Mouse (Mus musculus): ENCODE results near the gene Map6d1.

DNA sequence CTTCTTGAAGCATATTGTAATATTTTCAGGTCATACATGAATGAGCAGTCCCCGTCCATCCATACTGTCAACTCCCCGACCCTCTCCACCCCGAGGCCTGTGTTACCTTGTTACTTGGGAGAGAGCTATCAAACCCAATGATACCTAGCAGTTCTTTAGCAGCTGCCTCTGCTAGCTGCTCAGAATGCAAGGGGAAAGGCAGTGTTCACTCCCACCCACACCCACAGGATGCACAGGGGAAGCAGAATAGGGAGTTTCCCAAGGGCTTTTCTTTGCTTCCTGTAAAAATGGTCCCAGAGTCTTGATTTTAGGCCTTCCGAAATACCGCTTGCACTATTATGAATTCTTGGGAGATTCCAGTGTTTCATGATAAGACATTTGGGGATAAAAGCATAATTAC is 13.0 kb downstream of the Map6d1 start:
- TF ChIP-seq GATA1 (IDR thresholded peaks at IDR 0.05; ENCODE audit: borderline replicate concordance, low read length) (no peak), FLI1 (IDR thresholded peaks at IDR 0.05; ENCODE audit: low read length) (no peak)
